Mouse (Mus musculus) erythroblast, embryonic 14.5 days (primary cell): Measurements from ENCODE around the gene Lgals7. TPM values are rescaled to one million over a fixed set of nuclear protein-coding genes. Genes with fewer than 3 reads are reported as not detected.
"Not testable (repeated sequence)": the region's sequence is repeated elsewhere in the genome, so short reads cannot be mapped to it uniquely, and the experiment has no call there.

Source experiments
- H3K27me3 ChIP-seq: 2 replicates; pipeline ENCODE4 v1.6.1; 2012; ENCODE audit warnings: inconsistent platforms; ENCODE audit not compliant: control insufficient read depth
- H3K36me3 ChIP-seq: 2 replicates; pipeline ENCODE4 v1.6.1; 2012; ENCODE audit warnings: mild to moderate bottlenecking, inconsistent platforms; ENCODE audit not compliant: control insufficient read depth
- H3K4me1 ChIP-seq: 2 replicates; pipeline ENCODE4 v1.6.1; 2012; ENCODE audit warnings: inconsistent platforms; ENCODE audit not compliant: control insufficient read depth
- H3K4me3 ChIP-seq: replicated peaks from 2 replicates; pipeline ENCODE3; 2012; ENCODE audit warnings: moderate library complexity, mild to moderate bottlenecking, inconsistent platforms
- H3K9me3 ChIP-seq: 2 replicates; pipeline ENCODE4 v1.6.1; 2012; ENCODE audit warnings: low read length, inconsistent platforms, mixed read lengths; ENCODE audit not compliant: control insufficient read depth
- GATA1 ChIP-seq: IDR thresholded peaks from 2 replicates; pipeline ENCODE4 v1.6.1; 2012; ENCODE audit warnings: low read length, inconsistent platforms, mixed read lengths
- TAL1 ChIP-seq: IDR thresholded peaks from 3 replicates; pipeline ENCODE4 v1.6.1; 2012; ENCODE audit warnings: low read length, inconsistent platforms, mixed read lengths
- polyA plus RNA-seq: library from polyadenylated mRNA; stranded (reverse); fragments of >175 nt; gene quantifications from 2 replicates; pipeline ENCODE4 v1.2.3, GENCODE M21; 2012

Gene Lgals7
- polyA plus RNA-seq, 1 experiment, result not detected

- Histone ChIP-seq H3K4me3 (no peak overlapping the region), H3K27me3 (peaks cover 26% of the 10 kb centered on the region), H3K9me3 (no peaks in the 10 kb centered on the region), H3K36me3 (no peaks in the 10 kb centered on the region), H3K4me1 (peaks cover 28% of the 10 kb centered on the region)
- TF ChIP-seq GATA1 (no peak), TAL1 (no peak)
Measured at GRCm38 (mm10) chr7:28883039-28883438, 19.4 kb downstream of the Lgals7 start.

GRCm38 (mm10) chr7:28883704-28884103 is 20.1 kb downstream of the Lgals7 start:
- not testable (repeated sequence) for H3K9me3 ChIP-seq, H3K4me3 ChIP-seq, H3K36me3 ChIP-seq
- Histone ChIP-seq H3K4me1 (peaks cover 25% of the 10 kb centered on the region), H3K27me3 (peaks cover 32% of the 10 kb centered on the region)

- Histone ChIP-seq H3K27me3 (peaks cover 47% of the 10 kb centered on the region), H3K4me3 (no peak overlapping the region), H3K36me3 (peaks cover 10% of the 10 kb centered on the region), H3K4me1 (peaks cover 6% of the 10 kb centered on the region), H3K9me3 (no peaks in the 10 kb centered on the region)
- no peak for TF ChIP-seq GATA1
- no peak for TF ChIP-seq TAL1
Measured at GRCm38 (mm10) chr7:28886486-28886885, 22.8 kb downstream of the Lgals7 start.

GRCm38 (mm10) chr7:28888701-28889161 is 25.1 kb downstream of the Lgals7 start:
- H3K27me3 ChIP-seq, result peaks cover 47% of the 10 kb centered on the region
- peaks cover 31% of the 10 kb centered on the region for H3K36me3 ChIP-seq
- no peak for TF ChIP-seq GATA1
- TF ChIP-seq TAL1, result no peak
- H3K9me3 ChIP-seq, result no peaks in the 10 kb centered on the region
- peaks cover 6% of the 10 kb centered on the region for H3K4me1 ChIP-seq
- no peak overlapping the region for H3K4me3 ChIP-seq

GRCm38 (mm10) chr7:28892601-28893000 is 28.9 kb downstream of the Lgals7 start:
- H3K27me3 ChIP-seq, result peaks cover 26% of the 10 kb centered on the region
- peaks cover 6% of the 10 kb centered on the region for H3K4me1 ChIP-seq
- H3K4me3 ChIP-seq, result no peak overlapping the region
- TF ChIP-seq GATA1 (no peak), TAL1 (no peak)
- peaks cover 69% of the 10 kb centered on the region for H3K36me3 ChIP-seq
- H3K9me3 ChIP-seq, result no peaks in the 10 kb centered on the region

- Histone ChIP-seq H3K36me3 (peaks cover 81% of the 10 kb centered on the region), H3K9me3 (no peaks in the 10 kb centered on the region), H3K4me3 (no peak overlapping the region), H3K27me3 (peaks cover 14% of the 10 kb centered on the region), H3K4me1 (peaks cover 2% of the 10 kb centered on the region)
- no peak for TF ChIP-seq GATA1
- TF ChIP-seq TAL1, result no peak
Measured at GRCm38 (mm10) chr7:28893643-28894265, 30.1 kb downstream of the Lgals7 start.

- peaks cover 93% of the 10 kb centered on the region for H3K36me3 ChIP-seq
- peaks cover 2% of the 10 kb centered on the region; the same call in 1 of the 2 replicates for H3K27me3 ChIP-seq
- TF ChIP-seq GATA1 (no peak), TAL1 (no peak)
- H3K9me3 ChIP-seq, result no peaks in the 10 kb centered on the region
- H3K4me3 ChIP-seq, result no peak overlapping the region
- no peaks in the 10 kb centered on the region for H3K4me1 ChIP-seq
Measured at GRCm38 (mm10) chr7:28894942-28895341, 31.3 kb downstream of the Lgals7 start.

- H3K36me3 ChIP-seq, result peaks cover 99% of the 10 kb centered on the region
- TF ChIP-seq GATA1 (no peak), TAL1 (no peak)
- no peak overlapping the region for H3K4me3 ChIP-seq
- no peaks in the 10 kb centered on the region for H3K9me3 ChIP-seq
- no peaks in the 10 kb centered on the region for H3K4me1 ChIP-seq
- H3K27me3 ChIP-seq, result no peaks in the 10 kb centered on the region
Measured at GRCm38 (mm10) chr7:28897661-28898060, 34.0 kb downstream of the Lgals7 start.

GRCm38 (mm10) chr7:28899972-28900371 is 36.3 kb downstream of the Lgals7 start:
- Histone ChIP-seq H3K4me3 (no peak overlapping the region), H3K27me3 (no peaks in the 10 kb centered on the region), H3K4me1 (no peaks in the 10 kb centered on the region), H3K36me3 (peaks cover 100% of the 10 kb centered on the region), H3K9me3 (no peaks in the 10 kb centered on the region)
- TF ChIP-seq TAL1 (no peak), GATA1 (no peak)
